Mouse (Mus musculus) intestine, postnatal 0 days (tissue): ENCODE results near the gene Syngr2. TPM values are rescaled to one million over a fixed set of nuclear protein-coding genes. Genes with fewer than 3 reads are reported as not detected.

ENCODE experiments used
- ATAC-seq: fragments of 200-750 bp; cut with Nextera tagmentation; 2 replicates; pipeline ENCODE4 v1.8.0; 2017; ENCODE audit warnings: mild to moderate bottlenecking, moderate TSS enrichment, moderate library complexity
- H3K27ac ChIP-seq: fragments of 300-500 bp; sonication (generic); 2 replicates; pipeline ENCODE4 v1.5.1; 2014; ENCODE audit warnings: mild to moderate bottlenecking, low read depth, low read length, moderate library complexity
- H3K27me3 ChIP-seq: fragments of 300-500 bp; sonication (generic); replicated peaks from 2 replicates; pipeline ENCODE4 v1.6.1; 2014; ENCODE audit warnings: low read length, mixed read lengths; ENCODE audit not compliant: control insufficient read depth, insufficient read depth
- H3K36me3 ChIP-seq: fragments of 300-500 bp; sonication (generic); 2 replicates; pipeline ENCODE4 v1.6.1; 2014; ENCODE audit warnings: mild to moderate bottlenecking, moderate library complexity; ENCODE audit not compliant: control insufficient read depth, insufficient read depth
- H3K4me1 ChIP-seq: fragments of 300-500 bp; sonication (generic); replicated peaks from 2 replicates; pipeline ENCODE4 v1.6.1; 2014; ENCODE audit warnings: antibody characterized with exemption, low read length, mixed read lengths; ENCODE audit not compliant: control insufficient read depth, insufficient read depth
- H3K4me2 ChIP-seq: fragments of 300-500 bp; sonication (generic); replicated peaks from 2 replicates; pipeline ENCODE4 v1.6.1; 2014; ENCODE audit warnings: low read depth, mild to moderate bottlenecking, moderate library complexity
- H3K4me3 ChIP-seq: fragments of 300-500 bp; sonication (generic); 2 replicates; pipeline ENCODE4 v1.5.1; 2014; ENCODE audit warnings: low read depth, low read length
- H3K9ac ChIP-seq: fragments of 300-500 bp; sonication (generic); 2 replicates; pipeline ENCODE4 v1.6.1; 2014; ENCODE audit warnings: mild to moderate bottlenecking, low read depth, low read length
- H3K9me3 ChIP-seq: fragments of 300-500 bp; sonication (generic); 2 replicates; pipeline ENCODE4 v1.6.1; 2016; ENCODE audit warnings: mixed run types; ENCODE audit not compliant: control insufficient read depth
- CTCF ChIP-seq: sonication (generic); IDR thresholded peaks from 2 replicates; pipeline ENCODE4 v1.5.1; 2016; ENCODE audit warnings: low read depth, mild to moderate bottlenecking, control low read depth, antibody characterized with exemption, moderate library complexity
- WGBS: fragments of 180-500 bp; shearing (Covaris S2); extraction: QIAGEN DNeasy Blood & Tissue Kit; methylation state at CpG from one replicate; pipeline ENCODE4 v1.1.7; 2014; 5-methylcytosine and 5-hydroxymethylcytosine counted together
- polyA plus RNA-seq: library from polyadenylated mRNA; unstranded; fragments of >200 nt; fragmentation: Nextera tagmentation; extraction: Ambion mirVana; gene quantifications from 2 replicates; pipeline ENCODE4 v1.2.1, GENCODE M21; 2015

Syngr2 gene
- polyA plus RNA-seq, 1 experiment from 2014 or later = 129 TPM

GRCm38 (mm10) chr11:117775540-117775939, 33.9 kb upstream of the Syngr2 start:
- H3K27me3 ChIP-seq = no peaks in the 10 kb centered on the region
- TF ChIP-seq CTCF = no peak
- H3K9me3 ChIP-seq = no peaks in the 10 kb centered on the region
- H3K4me3 ChIP-seq = no peak overlapping the region
- no peak overlapping the region for H3K4me2 ChIP-seq
- H3K4me1 ChIP-seq = 0 out of 2 replicates have a peak, but pooled peaks cover 4% of the 10 kb centered on the region
- peaks cover 49% of the 10 kb centered on the region; the same call in 1 of the 2 replicates for H3K36me3 ChIP-seq
- no peak overlapping the region for H3K9ac ChIP-seq
- no peak for ATAC-seq
- 91% methylated on average over 13 of the region's 13 CpGs for WGBS
- no peak overlapping the region for H3K27ac ChIP-seq

- H3K27me3 ChIP-seq = no peaks in the 10 kb centered on the region
- no peak for ATAC-seq
- H3K4me3 ChIP-seq = no peak overlapping the region
- H3K9ac ChIP-seq = no peak overlapping the region
- 0 out of 2 replicates have a peak, but pooled peaks cover 4% of the 10 kb centered on the region for H3K4me1 ChIP-seq
- H3K4me2 ChIP-seq = no peak overlapping the region
- WGBS = 89% methylated on average over 14 of the region's 14 CpGs
- peaks cover 45% of the 10 kb centered on the region; the same call in 1 of the 2 replicates for H3K36me3 ChIP-seq
- TF ChIP-seq CTCF = no peak
- no peaks in the 10 kb centered on the region for H3K9me3 ChIP-seq
- no peak overlapping the region for H3K27ac ChIP-seq
These were observed 33.2 kb upstream of the Syngr2 start for GRCm38 (mm10) chr11:117776085-117776792.

- 88% methylated on average over 5 of the region's 5 CpGs for WGBS
- Histone ChIP-seq H3K27me3 (no peaks in the 10 kb centered on the region), H3K9ac (no peak overlapping the region), H3K4me1 (peaks cover 10% of the 10 kb centered on the region; the same call in 1 of the 2 replicates), H3K27ac (no peak overlapping the region), H3K9me3 (no peaks in the 10 kb centered on the region), H3K4me2 (no peak overlapping the region), H3K4me3 (no peak overlapping the region), H3K36me3 (peaks cover 39% of the 10 kb centered on the region; the same call in 1 of the 2 replicates)
- ATAC-seq = no peak
- no peak for TF ChIP-seq CTCF
These were observed 32.4 kb upstream of the Syngr2 start for GRCm38 (mm10) chr11:117777111-117777510.

- H3K36me3 ChIP-seq = peaks cover 34% of the 10 kb centered on the region; the same call in 1 of the 2 replicates
- peaks cover 16% of the 10 kb centered on the region; the same call in 1 of the 2 replicates for H3K4me1 ChIP-seq
- H3K27me3 ChIP-seq = no peaks in the 10 kb centered on the region
- H3K9ac ChIP-seq = no peak overlapping the region
- ATAC-seq = no peak
- no peak for TF ChIP-seq CTCF
- H3K4me2 ChIP-seq = peak overlapping the region; percentile 95; the same call in 1 of the 2 replicates
- 89% methylated on average over 11 of the region's 11 CpGs for WGBS
- H3K27ac ChIP-seq = no peak overlapping the region
- no peak overlapping the region for H3K4me3 ChIP-seq
- H3K9me3 ChIP-seq = no peaks in the 10 kb centered on the region
These were observed 31.4 kb upstream of the Syngr2 start for GRCm38 (mm10) chr11:117778031-117778430.

- no peak for ATAC-seq
- 46% methylated on average over 12 of the region's 12 CpGs for WGBS
These were observed 30.5 kb upstream of the Syngr2 start for GRCm38 (mm10) chr11:117778851-117779433.

GRCm38 (mm10) chr11:117779434-117780198, 29.9 kb upstream of the Syngr2 start:
- peaks cover 17% of the 10 kb centered on the region; the same call in 1 of the 2 replicates for H3K4me1 ChIP-seq
- peak overlapping the region; percentile 94 for H3K27ac ChIP-seq
- peak; percentile 12; the same call in 1 of the 2 replicates for TF ChIP-seq CTCF
- peak overlapping the region; percentile 71 for H3K9ac ChIP-seq
- 4% methylated on average over 38 of the region's 38 CpGs for WGBS
- no peaks in the 10 kb centered on the region for H3K9me3 ChIP-seq
- peaks cover 30% of the 10 kb centered on the region; the same call in 1 of the 2 replicates for H3K36me3 ChIP-seq
- no peaks in the 10 kb centered on the region for H3K27me3 ChIP-seq
- peak overlapping the region; percentile 55 for H3K4me3 ChIP-seq
- peak overlapping the region; percentile 95 for H3K4me2 ChIP-seq
- ATAC-seq = peak; percentile 42

More at GRCm38 (mm10) chr11:117778851-117779433, 30.5 kb upstream of the Syngr2 start:
- no peak for TF ChIP-seq CTCF
- Histone ChIP-seq H3K27ac (peak overlapping the region; percentile 94), H3K27me3 (no peaks in the 10 kb centered on the region), H3K4me1 (peaks cover 17% of the 10 kb centered on the region; the same call in 1 of the 2 replicates), H3K9ac (peak overlapping the region; percentile 71), H3K4me2 (peak overlapping the region; percentile 95), H3K9me3 (no peaks in the 10 kb centered on the region), H3K36me3 (peaks cover 32% of the 10 kb centered on the region; the same call in 1 of the 2 replicates), H3K4me3 (peak overlapping the region; percentile 55)
